8 mouse cellular contexts compared by ENCODE assay signal in the genomic region with DNA sequence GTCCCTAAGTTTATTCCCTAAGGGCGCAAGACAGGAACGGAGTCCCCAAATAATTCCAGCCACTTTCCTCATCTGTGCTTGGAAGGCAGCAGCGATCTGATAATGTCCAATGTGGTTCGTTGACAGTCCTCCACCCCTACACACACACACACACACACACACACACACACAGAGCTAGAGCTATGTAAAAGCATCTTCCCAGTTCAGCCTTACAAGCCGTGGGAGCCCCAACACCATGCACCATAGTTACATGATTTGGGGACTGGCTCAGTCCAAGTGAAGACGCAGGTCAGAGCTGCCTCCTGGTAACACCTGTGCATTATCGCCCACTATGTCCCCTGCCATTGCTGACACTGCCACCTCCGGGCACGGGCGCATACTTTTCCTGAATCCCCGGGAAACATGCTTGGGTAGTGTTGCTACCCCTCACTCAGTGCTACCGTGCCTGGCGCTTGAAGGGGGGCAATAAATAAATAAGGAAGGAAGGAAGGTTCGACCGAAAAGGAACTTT. TPM values are rescaled to one million over a fixed set of nuclear protein-coding genes. Genes with fewer than 3 reads are reported as not detected.
A peak's percentile ranks its signal among the peaks of the same experiment; 100 is the strongest.
DNase-seq lines count a peak whose midpoint lies in the region; ATAC-seq and TF ChIP-seq lines count a peak whose summit lies in the region.

No protein-coding gene starts in this region.

- ATAC-seq in kidney, embryonic 15.5 days (replicated peaks; ENCODE audit: low FRiP score): peak; percentile 14
- ATAC-seq in hindbrain, embryonic 11.5 days (ENCODE audit: low FRiP score): peak; percentile 26
- ATAC-seq in midbrain, embryonic 11.5 days (ENCODE audit: low FRiP score): peak; percentile 41

- TF ChIP-seq POLR2A in cortical plate, adult 2 months (IDR thresholded peaks at IDR 0.05; ENCODE audit: extremely low read depth, insufficient read depth, low read length): no peak

- peak overlapping the region; percentile 90; the same call in 1 of the 2 replicates for H3K27ac ChIP-seq in kidney, embryonic 15.5 days
- H3K27ac ChIP-seq in cortical plate, adult 2 months (ENCODE audit: insufficient read depth, low read length): peak overlapping the region; percentile 44; the same call in 1 of the 2 replicates
- 0 out of 2 replicates have a peak overlapping the region, but pooled peaks have one; percentile 17 for H3K27ac ChIP-seq in hindbrain, embryonic 11.5 days (ENCODE audit: low read depth, low read length)
- no peak overlapping the region for H3K27ac ChIP-seq in midbrain, embryonic 11.5 days (ENCODE audit: low read depth, low read length)

- peaks cover 46% of the 10 kb centered on the region for H3K4me1 ChIP-seq in kidney, embryonic 15.5 days
- no peaks in the 10 kb centered on the region for H3K4me1 ChIP-seq in cortical plate, adult 2 months (ENCODE audit: control insufficient read depth, insufficient read depth, low read length)
- peaks cover 2% of the 10 kb centered on the region; the same call in 1 of the 2 replicates for H3K4me1 ChIP-seq in hindbrain, embryonic 11.5 days (replicated peaks; ENCODE audit: control insufficient read depth, insufficient read depth, low read length)
- peaks cover 16% of the 10 kb centered on the region for H3K4me1 ChIP-seq in midbrain, embryonic 11.5 days (ENCODE audit: control insufficient read depth, insufficient read depth, low read length)

- no peaks in the 10 kb centered on the region for H3K36me3 ChIP-seq in kidney, embryonic 15.5 days
- H3K36me3 ChIP-seq in hindbrain, embryonic 11.5 days (ENCODE audit: control insufficient read depth, insufficient read depth, low read length): no peaks in the 10 kb centered on the region
- no peaks in the 10 kb centered on the region; the same call in 1 of the 2 replicates for H3K36me3 ChIP-seq in midbrain, embryonic 11.5 days (ENCODE audit: control insufficient read depth, insufficient read depth, low read length)

- no peaks in the 10 kb centered on the region for H3K9me3 ChIP-seq in kidney, embryonic 15.5 days (replicated peaks)
- H3K9me3 ChIP-seq in hindbrain, embryonic 11.5 days (ENCODE audit: control insufficient read depth, low read length): no peaks in the 10 kb centered on the region
- no peaks in the 10 kb centered on the region for H3K9me3 ChIP-seq in midbrain, embryonic 11.5 days (ENCODE audit: control insufficient read depth, low read length)

- no peak for TF ChIP-seq CTCF in cortical plate, adult 2 months (IDR thresholded peaks at IDR 0.05; ENCODE audit: extremely low read depth, insufficient read depth, low read length)

- peak overlapping the region; percentile 50; the same call in 1 of the 2 replicates for H3K9ac ChIP-seq in kidney, embryonic 15.5 days
- peak overlapping the region; percentile 80; the same call in 1 of the 2 replicates for H3K9ac ChIP-seq in hindbrain, embryonic 11.5 days (ENCODE audit: low read depth, low read length)
- peak overlapping the region; percentile 81 for H3K9ac ChIP-seq in midbrain, embryonic 11.5 days (ENCODE audit: low read length)

- under 1% methylated on average over 15 of the region's 15 CpGs for WGBS in kidney, embryonic 15.5 days
- 1% methylated on average over 15 of the region's 15 CpGs for WGBS in hindbrain, embryonic 11.5 days
- 2% methylated on average over 15 of the region's 15 CpGs for WGBS in midbrain, embryonic 11.5 days

- H3K4me2 ChIP-seq in kidney, embryonic 15.5 days: peak overlapping the region; percentile 94
- H3K4me2 ChIP-seq in hindbrain, embryonic 11.5 days (replicated peaks; ENCODE audit: low read depth, low read length): peak overlapping the region; percentile 86
- H3K4me2 ChIP-seq in midbrain, embryonic 11.5 days: peak overlapping the region; percentile 84

- peak overlapping the region; percentile 61 for H3K4me3 ChIP-seq in kidney, embryonic 15.5 days (replicated peaks)
- peak overlapping the region; percentile 66 for H3K4me3 ChIP-seq in cortical plate, adult 2 months (ENCODE audit: insufficient read depth, low read length)
- H3K4me3 ChIP-seq in hindbrain, embryonic 11.5 days (ENCODE audit: low read depth, low read length): peak overlapping the region; percentile 67
- H3K4me3 ChIP-seq in midbrain, embryonic 11.5 days (ENCODE audit: low read depth, low read length): peak overlapping the region; percentile 59

- DNase-seq in kidney, postnatal 36 days: no peak
- DNase-seq in hindbrain, embryonic 11.5 days (ENCODE audit: low spot score): no peak
- no peak for DNase-seq in midbrain, embryonic 11.5 days (ENCODE audit: low spot score, missing footprints)
- DNase-seq in MN1 (ENCODE audit: low spot score): no peak
- no peak for DNase-seq in retina, postnatal 1 day
- no peak for DNase-seq in frontal cortex, postnatal 25 days (ENCODE audit: low spot score in 2 of 2)

- peaks cover 12% of the 10 kb centered on the region for H3K27me3 ChIP-seq in kidney, embryonic 15.5 days
- peaks cover 10% of the 10 kb centered on the region; the same call in 1 of the 2 replicates for H3K27me3 ChIP-seq in hindbrain, embryonic 11.5 days (ENCODE audit: control insufficient read depth, insufficient read depth, low read length)
- H3K27me3 ChIP-seq in midbrain, embryonic 11.5 days (ENCODE audit: control insufficient read depth, insufficient read depth, low read length): peaks cover 12% of the 10 kb centered on the region

RNA-seq across cellular contexts. Expression of gene Pfkfb3, which starts 51.6 kb away (rescaled TPM):
- polyA plus RNA-seq in kidney, embryonic 15.5 days (2015; fragmentation: Nextera tagmentation; extraction: Ambion mirVana): 13.2 and 13.9 TPM in 2 replicates
- polyA plus RNA-seq in cortical plate, adult 2 months (2012; rRNA removed): 19.4 and 20.6 TPM in 2 replicates
- polyA plus RNA-seq in hindbrain, embryonic 11.5 days (2014; fragmentation: Nextera tagmentation; extraction: Ambion mirVana): 16.8 and 19.3 TPM in 2 replicates
- 13.8 TPM in 2 replicates for polyA plus RNA-seq in midbrain, embryonic 11.5 days (2014; fragmentation: Nextera tagmentation; extraction: Ambion mirVana)
